Mouse (Mus musculus): ENCODE measurements at regions not wholly inside any gene's neighbourhood (a gene's known extent, or its start where the extent isn't known, plus 50 kb on each side); places are given as distances from the start of the nearest gene placed in this dataset.

GRCm38 (mm10) chr5:111897568-111897967, 163.8 kb downstream of the Gm26897 start:
- DNase-seq, result no peak

GRCm38 (mm10) chr5:111898482-111898881, 164.8 kb downstream of the Gm26897 start:
- DNase-seq, result no peak

GRCm38 (mm10) chr5:111901197-111901596, 167.5 kb downstream of the Gm26897 start:
- no peak for DNase-seq

- no peak for DNase-seq
Measured at GRCm38 (mm10) chr5:111901678-111902077, 168.0 kb downstream of the Gm26897 start.

GRCm38 (mm10) chr5:111908085-111908484, 174.4 kb downstream of the Gm26897 start:
- DNase-seq, result peak; percentile 62 to 63

- DNase-seq, result no peak
Measured at GRCm38 (mm10) chr5:111910514-111910913, 176.8 kb downstream of the Gm26897 start.

- no peak for DNase-seq
Measured at GRCm38 (mm10) chr5:111913354-111913753, 179.6 kb downstream of the Gm26897 start.

GRCm38 (mm10) chr5:111914296-111914695, 180.6 kb downstream of the Gm26897 start:
- no peak for DNase-seq

- DNase-seq, result no peak
Measured at GRCm38 (mm10) chr5:111917643-111918252, 184.0 kb downstream of the Gm26897 start.

GRCm38 (mm10) chr5:111918888-111919287, 185.2 kb downstream of the Gm26897 start:
- no peak for DNase-seq

- no peak for DNase-seq
Measured at GRCm38 (mm10) chr5:111922991-111923701, 189.4 kb downstream of the Gm26897 start.

GRCm38 (mm10) chr5:111925757-111926156, 192.0 kb downstream of the Gm26897 start:
- DNase-seq, result no peak

- DNase-seq, result no peak
Measured at GRCm38 (mm10) chr5:111929180-111929990, 195.7 kb downstream of the Gm26897 start.

- no peak for DNase-seq
Measured at GRCm38 (mm10) chr5:111929991-111930339, 196.2 kb downstream of the Gm26897 start.

- DNase-seq, result no peak
Measured at GRCm38 (mm10) chr5:111931733-111932132, 198.0 kb downstream of the Gm26897 start.

GRCm38 (mm10) chr5:111935381-111936134, 201.8 kb downstream of the Gm26897 start:
- DNase-seq, result peak; percentile 24 to 35

- DNase-seq, result no peak
Measured at GRCm38 (mm10) chr5:111941831-111942230, 208.1 kb downstream of the Gm26897 start.

- no peak for DNase-seq
Measured at GRCm38 (mm10) chr5:111942792-111943191, 209.1 kb downstream of the Gm26897 start.

GRCm38 (mm10) chr5:111943337-111944162, 209.8 kb downstream of the Gm26897 start:
- no peak for DNase-seq

- DNase-seq, result no peak
Measured at GRCm38 (mm10) chr5:111944273-111944971, 210.7 kb downstream of the Gm26897 start.

- no peak for DNase-seq
Measured at GRCm38 (mm10) chr5:111944972-111945285, 211.2 kb downstream of the Gm26897 start.
